Mouse (Mus musculus): Measurements from ENCODE around the gene Hist1h2bc.

Hist1h2bc gene

DNA sequence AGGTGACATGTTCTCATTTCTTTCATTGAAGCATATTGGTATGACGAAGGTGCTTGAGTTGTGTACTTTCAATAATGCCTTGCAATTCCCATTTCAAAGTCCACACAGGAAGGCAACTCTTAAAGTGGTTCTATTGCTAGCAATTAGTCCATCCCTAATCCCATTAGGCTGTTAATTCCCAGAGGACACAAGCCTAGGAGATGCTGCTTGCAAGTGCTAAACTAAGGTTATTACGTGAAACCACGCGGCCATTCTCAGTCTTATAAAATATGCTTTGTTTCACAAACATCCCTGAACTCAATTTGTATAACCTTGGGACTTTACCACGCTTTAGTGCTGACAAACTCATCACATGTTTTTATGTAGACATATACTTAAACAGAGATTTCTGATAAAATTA is 53.1 kb downstream of the Hist1h2bc start:
- no peak for DNase-seq (ENCODE audit: low spot score)

DNA sequence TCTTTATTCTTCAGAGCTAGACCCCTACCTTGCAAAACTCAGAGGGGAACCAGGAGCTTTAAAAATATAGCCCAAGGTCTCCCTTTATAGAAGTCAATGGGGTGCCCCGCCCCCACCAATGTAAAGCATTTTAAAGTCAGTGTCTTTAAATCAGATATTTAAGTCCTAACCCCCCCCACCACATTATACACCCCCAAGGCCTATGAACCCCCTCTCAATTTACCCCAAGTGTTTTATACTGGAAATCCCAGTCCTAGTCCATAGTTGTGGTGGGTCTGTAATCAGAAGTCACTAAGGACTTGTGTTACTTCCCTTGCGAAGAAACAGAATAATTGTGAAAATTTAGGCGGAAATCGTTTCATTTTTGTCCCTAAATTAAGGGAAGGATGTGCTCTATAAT is 54.0 kb downstream of the Hist1h2bc start:
- DNase-seq (ENCODE audit: low spot score) = no peak

DNA sequence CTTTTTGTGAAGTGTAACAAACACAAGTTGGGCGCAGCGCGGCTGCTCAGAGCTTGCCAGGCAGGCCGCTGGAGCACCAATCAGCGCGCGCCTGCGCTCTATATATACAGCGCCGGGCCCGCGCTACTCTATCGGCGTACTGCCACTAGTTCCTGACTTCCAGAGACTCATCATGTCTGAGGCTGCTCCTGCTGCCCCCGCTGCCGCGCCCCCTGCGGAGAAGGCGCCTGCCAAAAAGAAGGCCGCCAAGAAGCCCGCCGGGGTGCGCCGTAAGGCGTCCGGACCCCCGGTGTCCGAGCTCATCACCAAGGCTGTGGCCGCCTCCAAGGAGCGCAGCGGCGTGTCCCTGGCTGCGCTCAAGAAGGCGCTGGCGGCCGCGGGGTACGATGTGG is 54.7 kb downstream of the Hist1h2bc start, which contains the start of gene Hist1h1c:
Gene Hist1h1c (plus strand): TSS at position 132 of the 392 bp plus-strand sequence.
- DNase-seq (ENCODE audit: low spot score) = peak; percentile 80

DNA sequence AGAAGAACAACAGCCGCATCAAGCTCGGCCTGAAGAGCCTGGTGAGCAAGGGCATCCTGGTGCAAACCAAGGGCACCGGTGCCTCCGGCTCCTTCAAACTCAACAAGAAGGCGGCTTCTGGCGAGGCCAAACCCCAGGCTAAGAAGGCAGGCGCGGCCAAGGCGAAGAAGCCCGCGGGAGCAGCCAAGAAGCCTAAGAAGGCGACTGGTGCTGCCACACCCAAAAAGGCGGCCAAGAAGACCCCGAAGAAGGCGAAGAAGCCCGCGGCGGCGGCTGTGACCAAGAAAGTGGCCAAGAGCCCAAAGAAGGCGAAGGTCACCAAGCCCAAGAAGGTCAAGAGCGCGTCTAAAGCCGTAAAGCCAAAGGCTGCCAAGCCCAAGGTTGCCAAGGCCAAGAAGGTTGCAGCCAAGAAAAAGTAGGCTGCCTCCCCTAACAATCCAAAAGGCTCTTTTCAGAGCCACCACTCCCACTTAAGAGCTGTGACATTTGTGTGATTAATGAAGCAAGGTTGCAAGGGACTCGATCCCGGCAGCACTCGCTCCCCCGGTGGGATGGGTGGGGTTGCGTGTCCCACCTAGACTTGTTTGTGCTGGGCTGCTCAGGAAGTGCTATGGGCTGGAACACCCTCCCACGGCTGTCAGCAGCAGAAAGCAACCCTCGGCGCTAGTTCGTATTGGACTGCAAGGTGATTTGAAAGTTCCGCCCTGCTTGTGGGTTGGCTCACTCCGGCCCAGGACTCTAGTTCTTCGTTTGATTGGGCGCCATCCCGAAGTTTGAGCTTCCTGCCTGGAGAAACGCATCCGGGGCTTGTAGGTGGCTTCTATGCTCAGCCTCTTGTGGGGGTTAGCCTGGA is 55.3 kb downstream of the Hist1h2bc start:
- DNase-seq (ENCODE audit: low spot score) = peak; percentile 79

DNA sequence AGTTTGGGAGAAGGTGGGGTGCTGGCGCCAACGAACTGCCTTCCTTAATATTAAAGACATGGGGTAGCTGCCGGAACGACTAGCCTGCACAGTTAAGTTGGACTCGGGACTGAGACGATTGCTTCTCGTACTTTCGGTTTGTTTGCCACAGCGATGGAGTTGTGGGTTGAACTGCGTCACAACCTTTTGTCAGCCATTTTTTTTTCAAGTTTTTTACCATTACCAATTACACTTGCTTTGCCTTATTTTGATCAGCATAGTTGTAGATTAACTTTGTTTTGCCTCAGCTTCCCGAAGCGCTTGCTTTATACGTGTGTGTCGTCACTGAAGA is 55.9 kb downstream of the Hist1h2bc start:
- no peak for DNase-seq (ENCODE audit: low spot score)

DNA sequence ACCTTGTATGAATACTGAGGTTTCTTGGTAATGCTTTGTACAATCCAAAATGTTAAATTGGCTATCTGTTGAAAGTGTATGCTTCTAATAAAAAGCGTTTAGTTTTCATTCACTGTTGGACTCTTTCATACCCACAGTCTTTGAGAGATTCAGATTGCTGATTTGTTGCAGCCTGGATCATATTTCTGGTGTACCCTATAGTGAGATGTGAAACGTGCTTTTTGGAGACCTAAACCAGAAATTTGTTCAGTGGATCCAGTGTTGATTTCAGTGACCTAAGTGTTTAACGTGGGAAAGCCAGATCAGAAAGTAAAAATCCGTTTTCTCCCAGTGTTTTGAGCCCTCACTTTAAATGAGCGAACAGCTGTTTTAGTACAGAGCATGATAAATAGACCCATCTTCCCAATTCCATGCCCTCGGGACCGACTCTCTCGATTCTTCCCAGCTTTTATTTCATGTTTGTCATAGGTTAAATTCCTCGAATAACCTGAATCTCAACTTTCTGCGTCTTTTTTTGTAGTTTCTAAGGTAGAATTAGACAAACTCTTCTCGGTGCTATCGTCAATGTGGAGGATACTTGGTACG is 56.3 kb downstream of the Hist1h2bc start:
- no peak for DNase-seq (ENCODE audit: low spot score)

DNA sequence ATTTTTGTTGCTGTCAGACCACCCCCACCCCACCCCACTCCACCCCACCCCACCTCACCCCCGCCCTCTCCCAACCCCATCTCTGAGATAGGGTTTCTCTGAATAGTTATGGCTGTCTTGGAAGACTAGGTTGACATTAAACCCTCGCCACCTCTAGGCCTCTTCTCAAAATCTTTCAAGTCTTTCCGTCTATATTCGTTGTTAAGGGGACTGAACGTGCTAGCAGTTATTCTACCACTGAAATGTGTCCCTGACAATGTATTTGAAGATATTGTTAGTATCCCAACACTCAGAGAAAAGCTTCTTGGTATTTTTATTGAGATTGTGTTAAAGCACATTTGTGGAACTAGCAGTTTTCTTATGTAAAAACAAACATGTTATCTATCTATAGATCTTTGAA is 56.9 kb downstream of the Hist1h2bc start:
- no peak for DNase-seq (ENCODE audit: low spot score)

DNA sequence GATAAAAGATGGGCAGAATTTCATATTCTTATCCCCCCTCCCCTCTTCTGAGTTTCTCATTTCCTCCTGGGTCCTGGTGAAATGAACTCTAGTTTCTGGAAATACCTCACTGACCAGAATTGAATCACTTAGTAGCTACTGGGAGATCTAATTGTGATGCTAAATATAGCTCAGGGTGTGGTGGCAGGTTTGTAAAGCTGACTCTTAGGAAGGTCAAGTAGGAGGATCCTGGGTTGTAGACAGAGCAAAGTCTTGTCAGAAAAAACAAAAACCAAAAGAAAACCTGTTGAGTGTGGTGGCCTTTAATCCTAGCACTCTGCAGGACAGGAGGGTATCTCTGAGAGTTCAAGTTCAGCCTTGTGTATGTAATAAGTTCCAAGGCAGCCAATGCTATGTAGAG is 58.0 kb downstream of the Hist1h2bc start:
- DNase-seq (ENCODE audit: low spot score) = no peak
